Mouse (Mus musculus) intestine, postnatal 0 days (tissue): ENCODE measurements around the gene Crx. TPM values are rescaled to one million over a fixed set of nuclear protein-coding genes. Genes with fewer than 3 reads are reported as not detected.

Experiments
- ATAC-seq: fragments of 200-750 bp; cut with Nextera tagmentation; 2 replicates; pipeline ENCODE4 v1.8.0; 2017; ENCODE audit warnings: mild to moderate bottlenecking, moderate TSS enrichment, moderate library complexity
- H3K27ac ChIP-seq: fragments of 300-500 bp; sonication (generic); 2 replicates; pipeline ENCODE4 v1.5.1; 2014; ENCODE audit warnings: mild to moderate bottlenecking, low read depth, low read length, moderate library complexity
- H3K27me3 ChIP-seq: fragments of 300-500 bp; sonication (generic); replicated peaks from 2 replicates; pipeline ENCODE4 v1.6.1; 2014; ENCODE audit warnings: low read length, mixed read lengths; ENCODE audit not compliant: control insufficient read depth, insufficient read depth
- H3K36me3 ChIP-seq: fragments of 300-500 bp; sonication (generic); 2 replicates; pipeline ENCODE4 v1.6.1; 2014; ENCODE audit warnings: mild to moderate bottlenecking, moderate library complexity; ENCODE audit not compliant: control insufficient read depth, insufficient read depth
- H3K4me1 ChIP-seq: fragments of 300-500 bp; sonication (generic); replicated peaks from 2 replicates; pipeline ENCODE4 v1.6.1; 2014; ENCODE audit warnings: antibody characterized with exemption, low read length, mixed read lengths; ENCODE audit not compliant: control insufficient read depth, insufficient read depth
- H3K4me2 ChIP-seq: fragments of 300-500 bp; sonication (generic); replicated peaks from 2 replicates; pipeline ENCODE4 v1.6.1; 2014; ENCODE audit warnings: low read depth, mild to moderate bottlenecking, moderate library complexity
- H3K4me3 ChIP-seq: fragments of 300-500 bp; sonication (generic); 2 replicates; pipeline ENCODE4 v1.5.1; 2014; ENCODE audit warnings: low read depth, low read length
- H3K9ac ChIP-seq: fragments of 300-500 bp; sonication (generic); 2 replicates; pipeline ENCODE4 v1.6.1; 2014; ENCODE audit warnings: mild to moderate bottlenecking, low read depth, low read length
- H3K9me3 ChIP-seq: fragments of 300-500 bp; sonication (generic); 2 replicates; pipeline ENCODE4 v1.6.1; 2016; ENCODE audit warnings: mixed run types; ENCODE audit not compliant: control insufficient read depth
- CTCF ChIP-seq: sonication (generic); IDR thresholded peaks from 2 replicates; pipeline ENCODE4 v1.5.1; 2016; ENCODE audit warnings: low read depth, mild to moderate bottlenecking, control low read depth, antibody characterized with exemption, moderate library complexity
- WGBS: fragments of 180-500 bp; shearing (Covaris S2); extraction: QIAGEN DNeasy Blood & Tissue Kit; methylation state at CpG from one replicate; pipeline ENCODE4 v1.1.7; 2014; 5-methylcytosine and 5-hydroxymethylcytosine counted together
- polyA plus RNA-seq: library from polyadenylated mRNA; unstranded; fragments of >200 nt; fragmentation: Nextera tagmentation; extraction: Ambion mirVana; gene quantifications from 2 replicates; pipeline ENCODE4 v1.2.1, GENCODE M21; 2015

The Crx gene
- polyA plus RNA-seq, 1 experiment from 2014 or later, result not detected

GRCm38 (mm10) chr7:15907971-15908590 is 28.3 kb upstream of the Crx start:
- WGBS, result 73% methylated on average over 8 of the region's 8 CpGs
- no peak for TF ChIP-seq CTCF
- H3K27me3 ChIP-seq, result no peaks in the 10 kb centered on the region

GRCm38 (mm10) chr7:15906602-15907001 is 26.8 kb upstream of the Crx start:
- no peak for ATAC-seq
- H3K4me1 ChIP-seq, result no peaks in the 10 kb centered on the region
- H3K4me3 ChIP-seq, result no peak overlapping the region
- no peaks in the 10 kb centered on the region for H3K9me3 ChIP-seq
- H3K27ac ChIP-seq, result no peak overlapping the region
- H3K4me2 ChIP-seq, result no peak overlapping the region
- H3K36me3 ChIP-seq, result no peaks in the 10 kb centered on the region
- no peak overlapping the region for H3K9ac ChIP-seq
- no peak for TF ChIP-seq CTCF
- H3K27me3 ChIP-seq, result no peaks in the 10 kb centered on the region
- WGBS, result 87% methylated on average over 1 of the region's 1 CpGs

More at GRCm38 (mm10) chr7:15907971-15908590, 28.3 kb upstream of the Crx start:
- H3K9me3 ChIP-seq, result no peaks in the 10 kb centered on the region
- H3K4me3 ChIP-seq, result no peak overlapping the region
- H3K36me3 ChIP-seq, result no peaks in the 10 kb centered on the region
- no peak overlapping the region for H3K9ac ChIP-seq
- ATAC-seq, result no peak
- H3K4me2 ChIP-seq, result no peak overlapping the region
- no peak overlapping the region for H3K27ac ChIP-seq
- H3K4me1 ChIP-seq, result no peaks in the 10 kb centered on the region

GRCm38 (mm10) chr7:15905861-15906260 is 26.1 kb upstream of the Crx start:
- Histone ChIP-seq H3K4me3 (no peak overlapping the region), H3K4me2 (no peak overlapping the region), H3K36me3 (no peaks in the 10 kb centered on the region), H3K27me3 (no peaks in the 10 kb centered on the region), H3K9ac (no peak overlapping the region), H3K27ac (no peak overlapping the region), H3K4me1 (no peaks in the 10 kb centered on the region), H3K9me3 (no peaks in the 10 kb centered on the region)
- no peak for ATAC-seq
- no peak for TF ChIP-seq CTCF
- 75% methylated on average over 7 of the region's 7 CpGs for WGBS

- WGBS, result 73% methylated on average over 9 of the region's 9 CpGs
- ATAC-seq, result no peak
Observed at GRCm38 (mm10) chr7:15901366-15902048, 21.7 kb upstream of the Crx start.

GRCm38 (mm10) chr7:15894251-15894650 is 14.5 kb upstream of the Crx start:
- Histone ChIP-seq H3K36me3 (no peaks in the 10 kb centered on the region), H3K4me2 (no peak overlapping the region)
- 79% methylated on average over 1 of the region's 1 CpGs for WGBS

More at GRCm38 (mm10) chr7:15901366-15902048, 21.7 kb upstream of the Crx start:
- no peak overlapping the region for H3K27ac ChIP-seq
- H3K4me3 ChIP-seq, result no peak overlapping the region
- H3K27me3 ChIP-seq, result no peaks in the 10 kb centered on the region
- H3K9ac ChIP-seq, result no peak overlapping the region
- H3K36me3 ChIP-seq, result no peaks in the 10 kb centered on the region
- H3K4me1 ChIP-seq, result no peaks in the 10 kb centered on the region
- no peak for TF ChIP-seq CTCF
- H3K9me3 ChIP-seq, result no peaks in the 10 kb centered on the region
- no peak overlapping the region for H3K4me2 ChIP-seq

GRCm38 (mm10) chr7:15884127-15884526 is 4.4 kb upstream of the Crx start:
- ATAC-seq, result no peak

More at GRCm38 (mm10) chr7:15894251-15894650, 14.5 kb upstream of the Crx start:
- TF ChIP-seq CTCF, result no peak
- Histone ChIP-seq H3K4me1 (no peaks in the 10 kb centered on the region), H3K9ac (no peak overlapping the region), H3K9me3 (no peaks in the 10 kb centered on the region), H3K27ac (no peak overlapping the region), H3K4me3 (no peak overlapping the region), H3K27me3 (no peaks in the 10 kb centered on the region)
- ATAC-seq, result no peak

More at GRCm38 (mm10) chr7:15884127-15884526, 4.4 kb upstream of the Crx start:
- Histone ChIP-seq H3K36me3 (no peaks in the 10 kb centered on the region), H3K4me3 (no peak overlapping the region), H3K9me3 (no peaks in the 10 kb centered on the region), H3K27ac (no peak overlapping the region), H3K9ac (no peak overlapping the region), H3K4me2 (no peak overlapping the region), H3K27me3 (no peaks in the 10 kb centered on the region), H3K4me1 (no peaks in the 10 kb centered on the region)
- TF ChIP-seq CTCF, result no peak
- 81% methylated on average over 2 of the region's 2 CpGs for WGBS
